In the genomic region with DNA sequence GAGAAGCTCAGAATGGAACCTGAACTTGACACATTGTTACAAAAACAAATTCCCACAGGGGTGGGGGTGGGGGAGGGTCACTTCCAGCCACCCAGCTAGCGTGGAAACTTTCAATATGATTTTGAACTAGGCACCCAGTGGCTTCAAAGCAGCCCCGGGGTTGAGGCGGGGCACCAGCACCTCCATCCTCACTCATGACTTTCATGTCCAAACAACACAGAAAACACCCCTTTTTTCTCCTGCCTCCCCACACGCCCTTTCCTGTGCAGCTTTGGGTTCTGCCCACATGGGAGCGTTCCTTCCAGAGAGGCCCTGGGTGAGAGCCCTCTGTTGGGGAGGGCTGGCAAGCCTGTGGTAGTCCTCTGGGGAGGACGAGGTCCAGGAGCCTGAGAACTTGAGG, we compare ENCODE assay signal across 21 mouse cellular contexts. TPM values are rescaled to one million over a fixed set of nuclear protein-coding genes. Genes with fewer than 3 reads are reported as not detected.
DNase-seq lines count a peak whose midpoint lies in the region; ATAC-seq and TF ChIP-seq lines count a peak whose summit lies in the region.
"Had no signal": no experiment of that assay in that cellular context is flagged by ENCODE, and none has a peak within 500 bp of the region (broad histone marks: within the 10 kb centered on the region; RNA-seq: fewer than 3 reads in every experiment).

No protein-coding gene starts in this region.

- no peaks in the 10 kb centered on the region for H3K9me3 ChIP-seq in hindbrain, embryonic 10.5 days
- H3K9me3 ChIP-seq in hindbrain, embryonic 12.5 days (replicated peaks): no peaks in the 10 kb centered on the region
- no peaks in the 10 kb centered on the region for H3K9me3 ChIP-seq in lung, postnatal 0 days (ENCODE audit: low read length)
- H3K9me3 ChIP-seq: embryonic facial prominence, embryonic 13.5 days; midbrain, embryonic 15.5 days had no signal

- no peak for TF ChIP-seq EP300 in lung, postnatal 0 days (IDR thresholded peaks at IDR 0.05)

- no peak overlapping the region for H3K4me2 ChIP-seq in hindbrain, embryonic 12.5 days (replicated peaks)
- no peak overlapping the region for H3K4me2 ChIP-seq in lung, postnatal 0 days (replicated peaks; ENCODE audit: low read depth, low read length)
- H3K4me2 ChIP-seq: hindbrain, embryonic 14.5 days; midbrain, embryonic 15.5 days had no signal

- no peak overlapping the region for H3K4me3 ChIP-seq in hindbrain, embryonic 10.5 days
- no peak overlapping the region for H3K4me3 ChIP-seq in hindbrain, embryonic 12.5 days
- H3K4me3 ChIP-seq in lung, postnatal 0 days (ENCODE audit: low read depth, low read length): no peak overlapping the region
- H3K4me3 ChIP-seq: embryonic facial prominence, embryonic 13.5 days; limb, embryonic 13.5 days; megakaryocyte, embryonic 14.5 days; midbrain, embryonic 15.5 days had no signal

- no peak for DNase-seq in hindbrain, embryonic 10.5 days (ENCODE audit: low spot score)
- peak; percentile 41 to 51 for DNase-seq in spleen, postnatal 36 days (ENCODE audit: low spot score in 2 of 2)
- no peak for DNase-seq in spleen, postnatal 4 days (ENCODE audit: low spot score in 2 of 2)
- peak; percentile 68 for DNase-seq in thymus, postnatal 0 days (ENCODE audit: low spot score)
- DNase-seq in testis, postnatal 14 days (ENCODE audit: low spot score): no peak
- no peak for DNase-seq in left cerebral cortex, adult 9 months (ENCODE audit: low spot score in 2 of 2)
- DNase-seq in lung, postnatal 0 days (ENCODE audit: low spot score): no peak
- DNase-seq: adrenal gland, postnatal 36 days; cerebellum, adult 8-10 months; gastrocnemius, postnatal 14 days; kidney, adult 8-10 months; retina, postnatal 1 day; spleen, adult 18-20 months had no signal

- WGBS in hindbrain, embryonic 10.5 days: 70% methylated on average over 6 of the region's 6 CpGs
- WGBS in hindbrain, embryonic 12.5 days: 82% methylated on average over 6 of the region's 6 CpGs
- WGBS in lung, postnatal 0 days: 57% methylated on average over 6 of the region's 6 CpGs

- ATAC-seq in hindbrain, embryonic 12.5 days (ENCODE audit: low FRiP score): no peak
- no peak for ATAC-seq in lung, postnatal 0 days
- ATAC-seq: midbrain, embryonic 15.5 days; Patski had no signal

- H3K9ac ChIP-seq in hindbrain, embryonic 12.5 days: no peak overlapping the region
- H3K9ac ChIP-seq in lung, postnatal 0 days (replicated peaks; ENCODE audit: low read depth): no peak overlapping the region
- H3K9ac ChIP-seq: embryonic facial prominence, embryonic 13.5 days; hindbrain, embryonic 14.5 days; limb, embryonic 13.5 days; liver, embryonic 14.5 days; midbrain, embryonic 15.5 days had no signal

- H3K27me3 ChIP-seq in hindbrain, embryonic 10.5 days (ENCODE audit: insufficient read depth, poor library complexity, severe bottlenecking): no peaks in the 10 kb centered on the region
- H3K27me3 ChIP-seq in hindbrain, embryonic 12.5 days: 0 out of 2 replicates have a peak, but pooled peaks cover 9% of the 10 kb centered on the region
- H3K27me3 ChIP-seq in lung, postnatal 0 days (replicated peaks; ENCODE audit: insufficient read depth, low read length): no peaks in the 10 kb centered on the region
- H3K27me3 ChIP-seq: midbrain, embryonic 15.5 days had no signal

- peaks cover 27% of the 10 kb centered on the region for H3K4me1 ChIP-seq in hindbrain, embryonic 10.5 days (replicated peaks)
- peaks cover 13% of the 10 kb centered on the region for H3K4me1 ChIP-seq in hindbrain, embryonic 12.5 days
- peaks cover 7% of the 10 kb centered on the region; the same call in 1 of the 2 replicates for H3K4me1 ChIP-seq in lung, postnatal 0 days (ENCODE audit: insufficient read depth, low read depth, low read length)

- peak overlapping the region; percentile 66 for H3K27ac ChIP-seq in hindbrain, embryonic 10.5 days
- H3K27ac ChIP-seq in hindbrain, embryonic 12.5 days: no peak overlapping the region
- no peak overlapping the region for H3K27ac ChIP-seq in lung, postnatal 0 days (ENCODE audit: low read length)
- H3K27ac ChIP-seq: embryonic facial prominence, embryonic 13.5 days; hindbrain, embryonic 14.5 days; limb, embryonic 13.5 days; liver, embryonic 14.5 days; midbrain, embryonic 15.5 days had no signal

- no peaks in the 10 kb centered on the region for H3K36me3 ChIP-seq in hindbrain, embryonic 10.5 days
- H3K36me3 ChIP-seq in hindbrain, embryonic 12.5 days: no peaks in the 10 kb centered on the region
- H3K36me3 ChIP-seq in lung, postnatal 0 days (ENCODE audit: insufficient read depth, low read length): no peaks in the 10 kb centered on the region
- H3K36me3 ChIP-seq: embryonic facial prominence, embryonic 13.5 days; limb, embryonic 13.5 days; midbrain, embryonic 15.5 days had no signal

- no peak for TF ChIP-seq CTCF in lung, postnatal 0 days (IDR thresholded peaks at IDR 0.05)

RNA-seq across cellular contexts. Expression of gene Gna12, which starts 41.0 kb away (rescaled TPM):
- 9.9 and 11.3 TPM in 2 replicates for polyA plus RNA-seq in hindbrain, embryonic 10.5 days (2016; fragmentation: Nextera tagmentation; extraction: Ambion mirVana)
- 57.8 and 60.5 TPM in 2 replicates for polyA plus RNA-seq in hindbrain, embryonic 12.5 days (2016; fragmentation: Nextera tagmentation; extraction: Ambion mirVana)
- 13.1 and 16.3 TPM in 2 replicates for polyA plus RNA-seq in thymus, postnatal 0 days (2015; fragmentation: Nextera tagmentation; extraction: Ambion mirVana)
- 25.4 and 32.0 TPM in 2 replicates for polyA plus RNA-seq in lung, postnatal 0 days (2015; fragmentation: Nextera tagmentation; extraction: Ambion mirVana)

Comparison
In these comparisons a context has a peak if more than half of its experiments do, and no peak if none do; other contexts are left out.
1. DNase-seq: peak in spleen, postnatal 36 days (2 of 2) and thymus, postnatal 0 days (single experiment); none in hindbrain, embryonic 10.5 days (single experiment), spleen, postnatal 4 days (0 of 2), testis, postnatal 14 days (single experiment), left cerebral cortex, adult 9 months (0 of 2) and lung, postnatal 0 days (single experiment).